Mouse (Mus musculus): ENCODE results near the gene Spag16. TPM values are rescaled to one million over a fixed set of nuclear protein-coding genes. Genes with fewer than 3 reads are reported as not detected.

Gene Spag16
- 305 TPM for polyA plus RNA-seq (2014; fragmentation: Illumina TruSeq; extraction: RNeasy Lipid Tissue Mini Kit (QIAGEN cat#74804); ENCODE audit: low read depth, low replicate concordance)

DNA sequence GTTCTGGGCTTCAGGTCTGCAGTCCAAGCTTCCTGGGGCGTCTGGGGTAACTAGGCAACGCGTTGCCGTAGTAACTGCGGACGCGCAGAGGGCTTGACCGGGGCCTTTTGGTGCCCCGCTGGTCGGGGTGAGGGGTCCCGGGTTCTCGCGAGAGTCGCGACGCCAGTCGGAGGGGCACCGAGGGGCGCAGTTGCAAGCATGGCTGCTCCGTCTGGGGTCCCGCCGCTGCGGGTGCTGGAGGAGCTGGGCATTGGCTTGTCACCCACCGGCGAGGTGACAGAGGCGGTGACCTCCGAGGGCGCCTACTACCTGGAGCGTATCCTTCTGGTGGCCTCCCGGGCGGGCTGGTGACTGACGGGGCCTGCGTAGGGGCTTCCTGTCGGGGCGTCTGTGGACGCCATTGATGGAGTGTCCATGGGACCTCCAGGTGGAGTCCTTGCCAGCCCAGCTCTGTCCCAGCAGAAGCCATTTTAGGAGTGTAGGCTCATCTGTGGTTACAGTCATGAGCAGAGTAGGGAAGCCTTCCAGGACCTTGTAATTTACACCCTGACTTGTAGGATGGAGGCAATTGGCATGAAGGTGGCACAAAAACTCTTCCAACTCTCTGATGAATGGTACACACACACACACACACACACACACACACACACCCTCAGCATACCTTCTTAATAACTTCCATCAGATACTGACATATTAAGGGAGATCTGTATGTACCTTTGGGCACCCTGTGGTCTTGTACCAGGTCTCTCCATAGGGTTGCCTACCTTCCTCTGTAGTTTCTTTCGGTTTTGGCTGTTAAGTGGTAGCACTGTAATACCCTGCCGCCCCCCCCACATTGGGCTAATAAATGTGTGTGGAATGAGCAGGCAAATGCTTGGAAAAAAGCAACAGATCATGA is at the start of gene Spag16:
Gene Spag16, plus strand, starts transcription at position 165 of the 898 bp plus-strand sequence.

DNA sequence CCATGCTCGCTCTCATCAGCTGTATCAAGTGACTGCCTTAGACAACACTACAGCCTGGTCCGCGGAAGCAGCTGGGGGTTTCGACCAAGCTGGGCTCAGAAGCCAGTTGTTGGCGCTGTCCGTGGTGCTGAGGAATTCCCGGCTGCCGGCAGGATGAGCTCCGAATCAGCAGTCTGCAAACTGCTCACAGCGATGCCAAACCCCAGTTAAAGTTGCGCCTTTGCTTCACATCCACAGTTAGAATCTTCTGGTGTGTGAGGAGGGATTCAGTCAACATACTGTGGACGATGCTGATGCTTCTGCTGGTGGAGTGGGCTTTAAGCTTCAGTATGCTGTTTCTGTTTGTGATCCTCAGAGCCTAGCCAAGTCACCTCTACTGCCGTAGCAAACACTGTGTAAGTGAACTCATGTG is 898.9 kb downstream of the Spag16 start, which contains the start of gene Vwc2l:
Gene Vwc2l, plus strand, starts transcription at position 61 of the 412 bp plus-strand sequence.

Other genes with a start within 250 kb of the Spag16 start
- gene Ikzf2, start 139.7 kb upstream of the Spag16 start, polyA plus RNA-seq (2014; fragmentation: Illumina TruSeq; extraction: RNeasy Lipid Tissue Mini Kit (QIAGEN cat#74804); ENCODE audit: low read depth, low replicate concordance) = 0.45 TPM